ENCODE assay signal across 21 mouse cellular contexts in the genomic region with DNA sequence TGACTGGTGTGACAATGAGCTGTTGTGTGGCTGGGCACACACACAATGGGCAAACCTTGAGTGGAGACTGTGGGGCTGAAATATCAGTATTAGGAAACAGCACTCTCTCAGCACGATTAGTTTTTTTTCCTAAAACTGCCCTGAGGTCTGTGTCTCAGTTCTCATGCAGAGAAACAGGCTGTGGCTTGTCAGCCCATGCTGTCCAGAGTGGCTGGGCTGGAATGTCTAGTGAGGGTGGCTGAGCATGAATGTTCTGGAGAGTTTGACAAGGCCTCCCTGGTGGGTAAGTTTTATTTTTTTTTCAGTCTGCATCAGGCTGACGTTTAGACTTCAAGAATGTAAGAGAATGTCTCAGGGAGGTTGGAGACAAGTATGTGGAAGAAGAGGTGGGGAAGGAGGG.
DNase-seq lines count a peak whose midpoint lies in the region; ATAC-seq and TF ChIP-seq lines count a peak whose summit lies in the region.
"Had no signal": no experiment of that assay in that cellular context is flagged by ENCODE, and none has a peak within 500 bp of the region (broad histone marks: within the 10 kb centered on the region; RNA-seq: fewer than 3 reads in every experiment).

No protein-coding gene starts in this region.

- H3K27ac ChIP-seq in heart, embryonic 13.5 days (replicated peaks): 0 out of 2 replicates have a peak overlapping the region, but pooled peaks have one; percentile 28
- no peak overlapping the region for H3K27ac ChIP-seq in heart, adult 2 months
- H3K27ac ChIP-seq in lung, embryonic 16.5 days (ENCODE audit: low read length): peak overlapping the region; percentile 52; the same call in 1 of the 2 replicates
- peak overlapping the region; percentile 75 for H3K27ac ChIP-seq in stomach, embryonic 16.5 days (ENCODE audit: low read length)
- H3K27ac ChIP-seq: embryonic facial prominence, embryonic 15.5 days; forebrain, embryonic 10.5 days; hindbrain, embryonic 10.5 days; hindbrain, postnatal 0 days; limb, embryonic 12.5 days; liver, embryonic 13.5 days had no signal

- H3K4me2 ChIP-seq in heart, embryonic 13.5 days: no peak overlapping the region
- H3K4me2 ChIP-seq in lung, embryonic 16.5 days (ENCODE audit: low read depth, low read length): no peak overlapping the region
- no peak overlapping the region for H3K4me2 ChIP-seq in stomach, embryonic 16.5 days (ENCODE audit: low read depth, low read length)
- H3K4me2 ChIP-seq: embryonic facial prominence, embryonic 15.5 days; limb, embryonic 12.5 days; liver, embryonic 13.5 days; midbrain, embryonic 11.5 days had no signal

- no peak for TF ChIP-seq POLR2A in heart, adult 2 months (IDR thresholded peaks at IDR 0.05; ENCODE audit: insufficient read depth, low read depth, low read length)

- no peak for TF ChIP-seq EP300 in heart, adult 2 months (IDR thresholded peaks at IDR 0.05; ENCODE audit: insufficient read depth, low read depth, low read length)

- ATAC-seq in heart, embryonic 13.5 days (ENCODE audit: extremely low read depth, insufficient number of reproducible peaks, low FRiP score, low TSS enrichment): no peak
- ATAC-seq in lung, embryonic 16.5 days (ENCODE audit: low read depth): peak; percentile 75
- no peak for ATAC-seq in stomach, embryonic 16.5 days (ENCODE audit: insufficient read depth, low FRiP score)
- ATAC-seq: hindbrain, postnatal 0 days had no signal

- no peaks in the 10 kb centered on the region for H3K27me3 ChIP-seq in heart, embryonic 13.5 days (replicated peaks)
- H3K27me3 ChIP-seq in heart, adult 2 months (ENCODE audit: control insufficient read depth, insufficient read depth, low read length): 0 out of 2 replicates have a peak, but pooled peaks cover 2% of the 10 kb centered on the region
- no peaks in the 10 kb centered on the region for H3K27me3 ChIP-seq in lung, embryonic 16.5 days (ENCODE audit: control insufficient read depth, insufficient read depth, low read depth, low read length)
- no peaks in the 10 kb centered on the region for H3K27me3 ChIP-seq in stomach, embryonic 16.5 days (ENCODE audit: control insufficient read depth, insufficient read depth, low read length)
- H3K27me3 ChIP-seq: embryonic facial prominence, embryonic 15.5 days; limb, embryonic 12.5 days; liver, embryonic 13.5 days had no signal

- no peaks in the 10 kb centered on the region for H3K79me2 ChIP-seq in heart, adult 2 months (replicated peaks; ENCODE audit: control insufficient read depth, insufficient read depth, low read length)

- intact Hi-C loops in heart, adult 2 months (cut with DNase I): no loop called here

- no peaks in the 10 kb centered on the region for H3K9me3 ChIP-seq in heart, embryonic 13.5 days
- no peaks in the 10 kb centered on the region for H3K9me3 ChIP-seq in lung, embryonic 16.5 days (ENCODE audit: control insufficient read depth, low read length)
- no peaks in the 10 kb centered on the region for H3K9me3 ChIP-seq in stomach, embryonic 16.5 days (replicated peaks; ENCODE audit: control insufficient read depth, low read length)
- H3K9me3 ChIP-seq: embryonic facial prominence, embryonic 15.5 days; forebrain, embryonic 10.5 days; hindbrain, embryonic 10.5 days; limb, embryonic 12.5 days; liver, embryonic 13.5 days had no signal

- H3K4me1 ChIP-seq in heart, embryonic 13.5 days: peaks cover 3% of the 10 kb centered on the region; the same call in 1 of the 2 replicates
- H3K4me1 ChIP-seq in heart, adult 2 months (ENCODE audit: control insufficient read depth, insufficient read depth, low read length): no peaks in the 10 kb centered on the region
- peaks cover 9% of the 10 kb centered on the region for H3K4me1 ChIP-seq in lung, embryonic 16.5 days (replicated peaks; ENCODE audit: control insufficient read depth, insufficient read depth, low read length)
- H3K4me1 ChIP-seq in stomach, embryonic 16.5 days (ENCODE audit: control insufficient read depth, insufficient read depth, low read length): peaks cover 11% of the 10 kb centered on the region; the same call in 1 of the 2 replicates
- H3K4me1 ChIP-seq: hindbrain, embryonic 10.5 days; limb, embryonic 12.5 days; liver, embryonic 13.5 days had no signal

- no peak overlapping the region for H3K4me3 ChIP-seq in heart, embryonic 13.5 days
- H3K4me3 ChIP-seq in heart, adult 2 months: no peak overlapping the region
- H3K4me3 ChIP-seq in lung, embryonic 16.5 days (ENCODE audit: low read length): no peak overlapping the region
- no peak overlapping the region for H3K4me3 ChIP-seq in stomach, embryonic 16.5 days (replicated peaks; ENCODE audit: low read length)
- H3K4me3 ChIP-seq: embryonic facial prominence, embryonic 15.5 days; forebrain, embryonic 10.5 days; hindbrain, embryonic 10.5 days; limb, embryonic 12.5 days; liver, embryonic 13.5 days had no signal

- 37% methylated on average over 2 of the region's 2 CpGs for WGBS in heart, embryonic 13.5 days
- WGBS in heart, adult 2 months: 23% methylated on average over 2 of the region's 2 CpGs
- WGBS in lung, embryonic 16.5 days: 12% methylated on average over 2 of the region's 2 CpGs
- 17% methylated on average over 2 of the region's 2 CpGs for WGBS in stomach, embryonic 16.5 days

- DNase-seq in heart, adult 2 months: no peak
- DNase-seq in lung, adult 18-20 months: no peak
- DNase-seq in fibroblast of lung, adult 2 months (ENCODE audit: low read depth): peak; percentile 39
- no peak for DNase-seq in embryo, embryonic 11 days
- DNase-seq in gastrocnemius, adult 18-20 months (ENCODE audit: low spot score): no peak
- DNase-seq: adrenal gland, postnatal 10 days; cerebellum, adult 9-10 months; gastrocnemius, postnatal 14 days; kidney, adult 11 months; liver, embryonic 13.5 days; retina, postnatal 1 day; thymus, postnatal 14 days had no signal

- no peak for TF ChIP-seq CTCF in heart, adult 2 months (IDR thresholded peaks at IDR 0.05)

- H3K36me3 ChIP-seq in heart, embryonic 13.5 days: no peaks in the 10 kb centered on the region
- no peaks in the 10 kb centered on the region for H3K36me3 ChIP-seq in heart, adult 2 months (ENCODE audit: control insufficient read depth, insufficient read depth, low read length)
- H3K36me3 ChIP-seq in lung, embryonic 16.5 days (ENCODE audit: control insufficient read depth, insufficient read depth, low read length): no peaks in the 10 kb centered on the region
- no peaks in the 10 kb centered on the region for H3K36me3 ChIP-seq in stomach, embryonic 16.5 days (ENCODE audit: control insufficient read depth, insufficient read depth, low read length)
- H3K36me3 ChIP-seq: embryonic facial prominence, embryonic 15.5 days; forebrain, embryonic 10.5 days; hindbrain, embryonic 10.5 days; limb, embryonic 12.5 days; liver, embryonic 13.5 days had no signal

- no peak overlapping the region for H3K9ac ChIP-seq in heart, embryonic 13.5 days
- H3K9ac ChIP-seq in heart, adult 2 months (ENCODE audit: low read depth, low read length): no peak overlapping the region
- H3K9ac ChIP-seq in lung, embryonic 16.5 days (ENCODE audit: low read length): no peak overlapping the region
- no peak overlapping the region for H3K9ac ChIP-seq in stomach, embryonic 16.5 days (ENCODE audit: low read length)
- H3K9ac ChIP-seq: embryonic facial prominence, embryonic 15.5 days; limb, embryonic 12.5 days; liver, embryonic 13.5 days had no signal
